Mouse (Mus musculus) stomach, embryonic 15.5 days (tissue): Measurements from ENCODE around the gene Ccng1. TPM values are rescaled to one million over a fixed set of nuclear protein-coding genes. Genes with fewer than 3 reads are reported as not detected.

Experiments used
- ATAC-seq: fragments of 200-750 bp; cut with Nextera tagmentation; 2 replicates; pipeline ENCODE4 v1.8.0; 2017; ENCODE audit warnings: low read depth, moderate number of reproducible peaks, moderate TSS enrichment; ENCODE audit not compliant: insufficient read depth, low FRiP score
- H3K27ac ChIP-seq: fragments of 300-500 bp; sonication (generic); 2 replicates; pipeline ENCODE4 v1.5.1; 2015; ENCODE audit warnings: mild to moderate bottlenecking, inconsistent platforms
- H3K27me3 ChIP-seq: fragments of 300-500 bp; sonication (generic); replicated peaks from 2 replicates; pipeline ENCODE4 v1.6.1; 2015; ENCODE audit warnings: inconsistent platforms
- H3K36me3 ChIP-seq: fragments of 300-500 bp; sonication (generic); 2 replicates; pipeline ENCODE4 v1.6.1; 2015; ENCODE audit warnings: inconsistent platforms
- H3K4me1 ChIP-seq: fragments of 300-500 bp; sonication (generic); 2 replicates; pipeline ENCODE4 v1.6.1; 2015; ENCODE audit warnings: inconsistent platforms
- H3K4me2 ChIP-seq: fragments of 300-500 bp; sonication (generic); 2 replicates; pipeline ENCODE4 v1.6.1; 2015; ENCODE audit warnings: mild to moderate bottlenecking, inconsistent platforms
- H3K4me3 ChIP-seq: fragments of 300-500 bp; sonication (generic); replicated peaks from 2 replicates; pipeline ENCODE4 v1.5.1; 2015; ENCODE audit warnings: inconsistent platforms
- H3K9ac ChIP-seq: fragments of 300-500 bp; sonication (generic); 2 replicates; pipeline ENCODE4 v1.6.1; 2015; ENCODE audit warnings: inconsistent platforms
- H3K9me3 ChIP-seq: fragments of 300-500 bp; sonication (generic); 2 replicates; pipeline ENCODE4 v1.6.1; 2016; ENCODE audit warnings: inconsistent platforms
- WGBS: fragments of 180-500 bp; shearing (Covaris S2); methylation state at CpG from one replicate; pipeline ENCODE4 v1.1.7; 2015; 5-methylcytosine and 5-hydroxymethylcytosine counted together
- polyA plus RNA-seq: library from polyadenylated mRNA; unstranded; fragments of >200 nt; fragmentation: Nextera tagmentation; extraction: Ambion mirVana; gene quantifications from 2 replicates; pipeline ENCODE4 v1.2.1, GENCODE M21; 2015

Ccng1 gene
- polyA plus RNA-seq, 1 experiment from 2014 or later = 49.4 TPM

GRCm38 (mm10) chr11:40754664-40755107 lies 425 bp downstream of the Ccng1 start:
- Histone ChIP-seq H3K4me2 (peak overlapping the region; percentile 64), H3K4me1 (0 out of 2 replicates have a peak, but pooled peaks cover 3% of the 10 kb centered on the region), H3K27me3 (no peaks in the 10 kb centered on the region), H3K4me3 (peak overlapping the region; percentile 81), H3K9me3 (no peaks in the 10 kb centered on the region), H3K9ac (peak overlapping the region; percentile 77), H3K27ac (peak overlapping the region; percentile 60), H3K36me3 (0 out of 2 replicates have a peak, but pooled peaks cover 7% of the 10 kb centered on the region)
- WGBS = 3% methylated on average over 19 of the region's 19 CpGs
- ATAC-seq = peak; percentile 40

DNA sequence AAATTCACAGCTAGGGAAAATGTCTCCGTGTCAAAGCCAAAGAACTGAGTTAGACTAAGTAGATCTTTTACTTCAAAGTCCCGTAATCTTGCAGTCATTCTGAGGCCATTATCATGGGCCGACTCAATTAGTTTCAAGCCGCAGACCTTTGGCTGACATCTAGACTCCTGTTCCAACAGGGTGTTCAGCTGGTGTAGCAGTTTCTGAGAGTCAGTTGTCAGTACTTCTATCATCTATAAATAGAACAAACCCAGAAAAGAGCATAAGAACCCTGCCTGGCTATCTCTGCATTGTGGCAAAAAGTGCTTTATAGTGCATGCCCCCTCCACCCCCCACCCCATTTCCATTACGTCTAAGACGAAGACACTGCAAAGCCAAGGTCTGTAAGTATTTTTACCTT lies 1.3 kb downstream of the Ccng1 start:
- H3K9ac ChIP-seq = no peak overlapping the region
- 41% methylated on average over 6 of the region's 6 CpGs for WGBS
- H3K27ac ChIP-seq = no peak overlapping the region
- no peak for ATAC-seq
- H3K27me3 ChIP-seq = no peaks in the 10 kb centered on the region
- H3K4me1 ChIP-seq = 0 out of 2 replicates have a peak, but pooled peaks cover 3% of the 10 kb centered on the region
- H3K4me2 ChIP-seq = peak overlapping the region; percentile 64
- H3K4me3 ChIP-seq = no peak overlapping the region; the same call in 1 of the 2 replicates
- H3K9me3 ChIP-seq = no peaks in the 10 kb centered on the region
- 0 out of 2 replicates have a peak, but pooled peaks cover 10% of the 10 kb centered on the region for H3K36me3 ChIP-seq

DNA sequence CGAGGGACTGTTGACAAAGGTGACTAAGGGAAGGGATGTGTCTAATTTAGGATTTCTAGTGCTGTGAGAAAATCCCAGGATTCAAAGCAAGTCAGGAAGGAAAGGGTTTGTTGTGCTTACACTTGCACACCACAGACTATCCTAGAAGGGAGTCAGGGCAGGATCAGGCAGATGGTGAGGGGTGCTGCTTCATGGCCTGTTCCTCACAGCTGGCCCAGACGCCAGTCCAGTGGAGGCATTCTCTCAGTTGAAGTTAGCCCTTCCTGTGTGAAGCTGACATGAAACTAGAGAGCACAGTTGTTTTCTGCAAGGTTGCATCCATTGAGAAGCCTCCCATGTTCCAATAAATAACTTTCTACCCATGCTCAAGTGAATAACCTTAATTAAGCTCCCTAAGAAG lies 7.4 kb downstream of the Ccng1 start:
- no peak overlapping the region for H3K9ac ChIP-seq
- H3K27me3 ChIP-seq = no peaks in the 10 kb centered on the region
- no peak overlapping the region for H3K27ac ChIP-seq
- no peak overlapping the region for H3K4me2 ChIP-seq
- ATAC-seq = no peak
- H3K4me1 ChIP-seq = no peaks in the 10 kb centered on the region
- H3K9me3 ChIP-seq = no peaks in the 10 kb centered on the region
- H3K4me3 ChIP-seq = no peak overlapping the region
- H3K36me3 ChIP-seq = 0 out of 2 replicates have a peak, but pooled peaks cover 10% of the 10 kb centered on the region
- 71% methylated on average over 2 of the region's 2 CpGs for WGBS

DNA sequence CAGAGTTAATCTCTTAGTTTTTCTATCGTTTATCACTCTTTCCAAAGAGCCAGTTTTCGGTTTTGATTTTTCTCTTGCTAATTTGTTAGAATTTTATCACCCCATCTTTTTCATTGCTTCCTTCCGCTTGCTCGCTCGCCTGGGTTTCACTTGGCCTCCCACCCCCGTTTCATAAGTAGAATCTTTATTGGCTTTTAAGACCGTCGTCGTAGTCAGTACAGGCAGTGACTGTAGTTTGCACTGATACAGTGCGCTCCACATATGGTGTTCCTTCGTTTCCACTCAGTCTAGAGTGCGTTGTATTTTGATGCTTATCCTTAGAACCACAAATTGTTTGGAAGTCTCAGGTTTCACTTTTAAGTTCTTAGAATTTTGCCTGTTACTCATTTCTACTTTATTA lies 8.8 kb downstream of the Ccng1 start:
- 90% methylated on average over 12 of the region's 12 CpGs for WGBS
- no peak overlapping the region for H3K4me2 ChIP-seq
- 0 out of 2 replicates have a peak, but pooled peaks cover 5% of the 10 kb centered on the region for H3K36me3 ChIP-seq
- H3K27me3 ChIP-seq = no peaks in the 10 kb centered on the region
- H3K27ac ChIP-seq = no peak overlapping the region
- H3K9ac ChIP-seq = no peak overlapping the region
- H3K4me3 ChIP-seq = no peak overlapping the region
- no peaks in the 10 kb centered on the region for H3K4me1 ChIP-seq
- no peaks in the 10 kb centered on the region for H3K9me3 ChIP-seq
- no peak for ATAC-seq

DNA sequence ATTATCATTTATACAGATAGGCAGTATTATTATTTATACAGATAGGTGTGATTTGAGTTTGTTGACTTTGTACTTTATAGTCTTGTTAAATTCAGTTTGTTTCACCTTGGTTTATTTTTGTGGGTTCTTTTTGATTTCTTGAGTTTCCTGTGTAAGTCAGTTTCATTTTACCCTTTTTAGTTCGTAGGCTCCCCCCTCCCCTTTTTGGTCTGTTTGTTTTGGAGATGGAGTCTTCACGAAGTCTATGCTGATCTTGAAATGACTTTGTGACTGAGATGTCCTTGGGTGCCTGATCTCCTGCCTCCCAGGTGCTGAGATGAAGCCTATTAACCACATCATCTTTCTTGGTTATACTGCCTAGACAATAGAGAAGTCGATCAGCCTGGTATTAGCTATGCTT lies 10.8 kb downstream of the Ccng1 start:
- Histone ChIP-seq H3K9ac (no peak overlapping the region), H3K4me1 (no peaks in the 10 kb centered on the region), H3K4me2 (no peak overlapping the region), H3K4me3 (no peak overlapping the region), H3K36me3 (no peaks in the 10 kb centered on the region), H3K27ac (no peak overlapping the region), H3K27me3 (no peaks in the 10 kb centered on the region), H3K9me3 (no peaks in the 10 kb centered on the region)
- no peak for ATAC-seq
- WGBS = 80% methylated on average over 3 of the region's 3 CpGs

DNA sequence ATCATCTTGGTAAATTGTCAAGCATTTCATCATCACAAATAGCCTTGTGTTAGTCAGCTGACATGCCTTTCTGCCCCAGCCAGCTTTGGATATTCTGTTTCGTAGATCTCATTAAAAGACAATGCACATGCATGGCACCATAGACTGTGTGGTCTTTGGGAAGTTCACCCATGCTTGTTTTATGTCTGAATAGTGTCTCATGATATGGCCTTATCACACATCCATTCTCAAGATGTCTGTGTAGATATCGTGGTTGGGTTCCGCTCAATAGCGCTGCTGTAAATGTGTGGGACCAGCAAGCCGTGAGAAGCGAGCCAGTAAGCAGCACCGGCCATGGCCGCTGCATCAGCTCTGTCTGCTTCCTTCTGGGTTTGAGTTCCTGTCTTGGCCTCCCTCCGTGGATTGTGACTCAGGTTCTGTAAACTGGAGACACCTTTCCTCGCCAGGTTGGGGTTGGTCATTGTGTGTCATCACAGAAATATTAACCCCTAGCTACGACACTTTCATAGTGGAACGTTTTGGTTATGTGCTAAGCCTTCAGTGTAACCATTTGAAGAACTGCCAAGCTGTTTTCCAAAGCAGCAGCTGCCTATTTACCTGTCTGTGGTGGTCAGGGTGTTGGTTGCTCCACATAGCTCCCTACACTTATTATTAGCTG lies 13.4 kb downstream of the Ccng1 start:
- Histone ChIP-seq H3K9me3 (no peaks in the 10 kb centered on the region), H3K9ac (no peak overlapping the region), H3K4me2 (no peak overlapping the region), H3K27ac (no peak overlapping the region), H3K4me3 (no peak overlapping the region), H3K4me1 (no peaks in the 10 kb centered on the region), H3K27me3 (no peaks in the 10 kb centered on the region), H3K36me3 (peaks cover 9% of the 10 kb centered on the region)
- WGBS = 88% methylated on average over 12 of the region's 12 CpGs
- ATAC-seq = no peak

DNA sequence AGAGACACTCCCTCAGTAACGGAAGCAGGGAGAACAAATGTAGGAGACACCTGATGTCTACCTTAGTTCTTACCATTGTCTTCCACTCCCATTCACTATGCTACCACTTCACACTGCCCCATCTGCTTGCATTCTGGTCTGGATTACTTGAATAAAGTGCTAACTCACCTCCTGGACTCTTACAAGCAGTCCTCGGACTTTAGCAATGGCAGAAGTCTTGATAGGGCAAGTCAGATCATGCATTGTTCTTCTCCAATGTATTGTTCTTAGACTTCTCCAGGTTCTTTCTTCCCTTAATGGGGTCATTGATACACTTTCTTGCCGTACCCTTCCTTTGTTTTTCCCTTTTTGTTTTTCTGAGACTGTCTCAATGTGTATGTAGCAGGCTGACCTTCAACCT lies 17.7 kb downstream of the Ccng1 start:
- Histone ChIP-seq H3K4me1 (peaks cover 4% of the 10 kb centered on the region; the same call in 1 of the 2 replicates), H3K27me3 (no peaks in the 10 kb centered on the region), H3K4me2 (no peak overlapping the region), H3K36me3 (peaks cover 13% of the 10 kb centered on the region), H3K9ac (no peak overlapping the region), H3K27ac (no peak overlapping the region), H3K9me3 (no peaks in the 10 kb centered on the region), H3K4me3 (no peak overlapping the region)
- no peak for ATAC-seq
- 89% methylated on average over 3 of the region's 3 CpGs for WGBS

DNA sequence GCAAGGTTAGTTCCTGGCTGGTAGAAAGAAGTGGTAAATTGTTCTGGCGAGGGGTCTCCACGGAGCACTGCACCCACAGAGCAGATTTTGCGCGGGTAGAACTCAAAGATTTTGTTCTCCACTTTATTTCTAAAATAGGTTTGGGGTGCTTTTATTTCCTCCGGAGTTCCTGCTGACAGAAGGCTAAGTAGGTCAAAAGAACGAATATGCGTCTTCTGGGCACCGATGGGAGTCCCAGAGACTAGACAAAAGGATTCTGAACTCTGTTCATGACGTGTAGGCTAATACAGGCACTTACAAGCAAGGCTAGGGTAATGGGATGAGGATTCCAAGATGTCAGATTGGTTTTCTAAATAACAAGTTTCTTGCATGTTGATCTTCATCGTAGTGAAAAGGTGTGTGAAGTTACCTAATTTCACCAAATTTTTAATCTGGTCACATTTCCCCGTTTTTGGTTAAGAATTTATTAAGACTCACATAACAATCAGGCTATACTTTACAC lies 20.8 kb downstream of the Ccng1 start:
- peaks cover 13% of the 10 kb centered on the region for H3K36me3 ChIP-seq
- 4% methylated on average over 11 of the region's 11 CpGs for WGBS
- no peak for ATAC-seq

DNA sequence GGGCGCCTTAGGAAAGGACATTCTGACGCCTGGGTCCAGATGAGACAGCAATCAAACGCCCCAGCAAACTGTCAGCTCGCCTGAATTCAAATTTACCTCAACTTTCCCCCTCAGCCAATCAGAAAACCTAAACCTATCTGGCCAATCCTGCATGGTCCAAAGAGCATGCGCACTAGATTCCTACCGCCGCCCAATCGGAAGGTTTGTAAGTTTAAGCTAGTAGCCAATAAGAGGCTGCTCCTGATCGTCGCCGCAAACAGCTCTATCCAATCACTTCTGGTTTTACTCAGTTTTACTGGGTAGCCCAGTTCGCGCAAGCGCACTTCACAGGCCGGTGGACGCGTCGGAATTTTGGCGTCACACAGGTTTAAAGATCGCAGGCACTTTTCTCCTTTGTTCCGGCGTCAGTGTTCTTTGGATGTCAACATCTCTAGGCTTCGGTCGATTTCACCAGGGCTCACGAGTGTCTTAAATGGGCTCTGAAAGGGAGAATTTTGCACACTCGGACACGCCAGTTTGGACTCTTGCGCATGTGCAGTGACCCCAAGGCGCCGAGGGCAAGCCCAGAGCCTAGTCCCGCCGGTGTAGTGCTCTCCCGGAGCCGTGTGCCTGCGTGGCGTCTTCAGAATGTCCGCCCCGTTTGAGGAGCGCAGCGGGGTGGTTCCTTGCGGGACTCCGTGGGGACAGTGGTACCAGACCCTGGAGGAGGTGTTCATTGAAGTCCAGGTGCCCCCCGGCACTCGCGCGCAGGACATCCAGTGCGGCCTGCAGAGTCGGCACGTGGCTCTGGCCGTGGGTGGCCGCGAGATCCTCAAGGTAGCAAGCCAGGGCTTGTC lies 21.6 kb downstream of the Ccng1 start, which contains the start of the genes Hmmr and Nudcd2:
Gene Hmmr, minus strand, starts transcription at position 84 of the 836 bp plus-strand sequence.
Gene Nudcd2, plus strand, starts transcription at position 329 of the 836 bp plus-strand sequence.
- under 1% methylated on average over 52 of the region's 52 CpGs for WGBS

More for the DNA sequence above, 20.8 kb downstream of the Ccng1 start:
- Histone ChIP-seq H3K27ac (peak overlapping the region; percentile 83; the same call in 1 of the 2 replicates), H3K27me3 (no peaks in the 10 kb centered on the region), H3K4me2 (peak overlapping the region; percentile 80), H3K9me3 (no peaks in the 10 kb centered on the region), H3K4me1 (peaks cover 12% of the 10 kb centered on the region), H3K9ac (peak overlapping the region; percentile 94), H3K4me3 (peak overlapping the region; percentile 96)

DNA sequence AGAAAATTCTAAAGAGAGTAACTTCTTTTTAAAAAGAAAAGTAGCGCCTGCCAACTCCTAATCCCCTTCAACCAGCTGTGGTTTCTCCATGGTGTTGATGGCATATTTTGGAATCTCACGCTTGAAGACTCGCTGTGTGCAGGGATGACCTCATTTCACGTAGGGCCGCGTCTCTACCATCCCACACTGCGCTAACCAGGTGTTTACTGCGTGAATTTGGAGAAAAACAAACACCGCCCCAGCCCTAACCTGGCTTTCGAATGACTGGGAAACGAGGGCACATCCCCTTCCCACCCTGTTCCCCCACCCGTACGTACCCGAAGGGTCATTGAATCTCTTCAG lies 22.1 kb downstream of the Ccng1 start:
- Histone ChIP-seq H3K27me3 (no peaks in the 10 kb centered on the region), H3K9ac (peak overlapping the region; percentile 37), H3K36me3 (peaks cover 13% of the 10 kb centered on the region), H3K27ac (no peak overlapping the region), H3K4me2 (peak overlapping the region; percentile 81), H3K4me1 (peaks cover 12% of the 10 kb centered on the region), H3K9me3 (no peaks in the 10 kb centered on the region), H3K4me3 (peak overlapping the region; percentile 96)
- under 1% methylated on average over 14 of the region's 14 CpGs for WGBS
- ATAC-seq = peak; percentile 40

More for the DNA sequence above, 21.6 kb downstream of the Ccng1 start, which contains the start of the genes Hmmr and Nudcd2:
- peaks cover 13% of the 10 kb centered on the region for H3K36me3 ChIP-seq
- peak within 1 kb of the TSS; percentile 94 for H3K9ac ChIP-seq
- H3K27me3 ChIP-seq = no peaks in the 10 kb centered on the region
- no peaks in the 10 kb centered on the region for H3K9me3 ChIP-seq
- H3K27ac ChIP-seq = peak within 1 kb of the TSS; percentile 83
- peak within 1 kb of the TSS; percentile 96 for H3K4me3 ChIP-seq
- peak within 1 kb of the TSS; percentile 81 for H3K4me2 ChIP-seq
- H3K4me1 ChIP-seq = peaks cover 12% of the 10 kb centered on the region
- ATAC-seq = peak; percentile 99

GRCm38 (mm10) chr11:40718324-40718723 lies 36.8 kb downstream of the Ccng1 start:
- Histone ChIP-seq H3K9me3 (no peaks in the 10 kb centered on the region), H3K4me3 (no peak overlapping the region), H3K4me2 (no peak overlapping the region), H3K36me3 (peaks cover 47% of the 10 kb centered on the region), H3K4me1 (no peaks in the 10 kb centered on the region), H3K27ac (no peak overlapping the region), H3K9ac (no peak overlapping the region), H3K27me3 (no peaks in the 10 kb centered on the region)
- ATAC-seq = no peak

DNA sequence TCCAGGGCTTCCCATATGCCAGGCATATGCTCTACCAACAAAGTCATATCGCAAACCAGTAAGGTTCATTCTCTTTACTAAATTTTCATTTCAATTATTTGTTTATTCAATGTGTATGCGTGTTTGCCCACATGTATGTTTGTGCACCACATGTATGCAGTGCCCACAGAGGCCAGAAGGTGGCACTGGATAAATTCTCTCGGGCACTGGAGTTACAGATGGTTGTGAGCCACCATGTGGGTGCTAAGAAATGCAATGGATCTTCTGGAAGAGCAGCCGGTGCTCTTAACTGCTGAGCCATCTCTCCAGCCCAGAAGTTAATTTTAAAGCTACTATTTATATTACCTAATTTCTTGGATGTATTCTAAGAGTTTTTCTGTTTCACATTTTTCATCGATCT lies 39.6 kb downstream of the Ccng1 start:
- no peak for ATAC-seq
- H3K27ac ChIP-seq = no peak overlapping the region
- WGBS = 93% methylated on average over 5 of the region's 5 CpGs

More for the DNA sequence above, 39.6 kb downstream of the Ccng1 start:
- no peak overlapping the region for H3K4me2 ChIP-seq
- no peak overlapping the region for H3K4me3 ChIP-seq
- no peak overlapping the region for H3K9ac ChIP-seq
- no peaks in the 10 kb centered on the region for H3K9me3 ChIP-seq
- H3K36me3 ChIP-seq = peaks cover 31% of the 10 kb centered on the region
- no peaks in the 10 kb centered on the region for H3K4me1 ChIP-seq
- no peaks in the 10 kb centered on the region for H3K27me3 ChIP-seq
